Mouse (Mus musculus) left cerebral cortex, postnatal 25 days (tissue): Measurements from ENCODE around the gene Skap2. TPM values are rescaled to one million over a fixed set of nuclear protein-coding genes. Genes with fewer than 3 reads are reported as not detected.

Experiments used
- DNase-seq, 2 experiments: peaks; one replicate each; pipeline ENCODE4 v3.0.0; 2022; ENCODE audit warnings: low spot score in 2 of 2, mixed read lengths in 1 of 2
- intact Hi-C: fragments of 180-260 bp; cut with DNase I; formaldehyde crosslinking; loops from one replicate; pipeline ENCODE4 v1.15.1; 2025
- total RNA-seq, 2 experiments: library from RNA; stranded (reverse); gene quantifications; 2 replicates each; pipeline ENCODE4 v1.2.3; 2021

The Skap2 gene
- total RNA-seq = 10 to 100 TPM in 1 of 2 experiments, 1 to 10 TPM in 1; 9.1 to 10.8 TPM

GRCm38 (mm10) chr6:52012409-52013244, at the start of gene Skap2:
TSS of gene Skap2 (minus strand) at chr6:52012549.
- intact Hi-C loops = loop anchor here (5.0 kb wide), 1 partner anchor 140 kb away; no protein-coding TSS in a partner anchor
- peak; percentile 97 to 99 for DNase-seq

- no peak for DNase-seq
- intact Hi-C loops = no loop called here
Observed at GRCm38 (mm10) chr6:52058899-52059448, 46.6 kb upstream of the Skap2 start.

DNA sequence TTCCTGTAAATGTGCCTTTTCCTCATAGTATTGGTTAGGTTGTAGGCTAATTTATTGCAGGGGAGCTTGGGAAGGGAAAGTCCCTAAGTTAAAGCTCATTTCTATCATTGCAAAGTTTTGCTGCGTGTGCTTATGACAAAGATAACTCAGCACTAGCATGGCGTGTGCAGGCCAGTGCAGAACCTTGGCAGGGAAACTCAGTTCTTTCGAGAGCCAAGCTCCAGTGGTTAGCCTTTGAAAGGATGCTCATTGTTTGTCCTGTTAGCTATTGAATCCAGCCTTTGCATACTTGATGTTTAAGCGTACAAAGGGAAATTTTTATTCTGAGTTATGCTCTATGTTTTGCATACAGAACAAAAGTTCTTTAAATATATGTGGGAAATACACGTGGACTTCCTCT, 45.8 kb upstream of the Skap2 start:
- intact Hi-C loops = no loop called here
- no peak for DNase-seq

GRCm38 (mm10) chr6:52053567-52054561, 41.5 kb upstream of the Skap2 start:
- intact Hi-C loops = no loop called here
- no peak for DNase-seq

GRCm38 (mm10) chr6:52050062-52050461, 37.7 kb upstream of the Skap2 start:
- intact Hi-C loops = no loop called here
- no peak for DNase-seq

DNA sequence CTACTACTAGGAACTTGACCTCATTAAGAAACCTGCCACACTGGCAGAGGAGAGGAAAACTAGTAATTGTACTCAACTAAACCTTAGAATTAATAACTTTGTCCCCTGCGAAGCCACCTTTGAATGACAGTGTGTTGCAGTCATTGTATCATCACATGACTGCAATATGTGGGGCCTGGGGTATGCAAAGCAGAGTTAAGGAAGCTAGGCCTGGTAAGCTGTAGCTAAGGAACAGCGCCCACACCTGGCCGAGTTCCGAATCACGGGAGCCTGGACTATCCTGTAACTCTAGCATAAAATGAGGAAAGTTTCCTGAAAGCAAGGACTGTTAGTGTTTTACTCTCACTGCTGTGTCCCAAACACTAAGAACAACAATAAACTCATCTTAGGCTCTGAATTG, 33.2 kb upstream of the Skap2 start:
- intact Hi-C loops = no loop called here
- DNase-seq = no peak

GRCm38 (mm10) chr6:52036077-52036476, 23.7 kb upstream of the Skap2 start:
- DNase-seq = no peak
- intact Hi-C loops = no loop called here

DNA sequence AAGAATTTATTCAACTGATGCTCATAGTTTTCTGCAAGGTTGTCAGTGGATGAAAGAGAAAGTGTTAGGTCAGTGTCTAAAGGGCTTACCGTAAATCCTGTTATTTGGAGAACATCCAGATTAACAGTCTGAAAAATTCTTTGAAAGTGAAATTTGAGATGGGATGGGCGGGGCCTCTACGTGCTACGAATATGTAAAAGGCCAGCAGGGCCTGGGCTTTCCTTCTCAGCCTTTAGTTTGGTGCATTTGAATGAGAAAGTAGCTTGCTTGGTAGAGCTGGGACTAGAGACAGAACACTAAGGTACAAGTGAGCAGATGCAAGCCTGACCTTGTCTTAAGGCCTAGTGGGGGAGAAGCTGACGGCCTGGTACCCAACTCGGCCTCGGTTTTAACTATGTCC, 18.8 kb upstream of the Skap2 start:
- intact Hi-C loops = no loop called here
- DNase-seq = no peak

GRCm38 (mm10) chr6:52028131-52028530, 15.8 kb upstream of the Skap2 start:
- intact Hi-C loops = no loop called here
- no peak for DNase-seq

DNA sequence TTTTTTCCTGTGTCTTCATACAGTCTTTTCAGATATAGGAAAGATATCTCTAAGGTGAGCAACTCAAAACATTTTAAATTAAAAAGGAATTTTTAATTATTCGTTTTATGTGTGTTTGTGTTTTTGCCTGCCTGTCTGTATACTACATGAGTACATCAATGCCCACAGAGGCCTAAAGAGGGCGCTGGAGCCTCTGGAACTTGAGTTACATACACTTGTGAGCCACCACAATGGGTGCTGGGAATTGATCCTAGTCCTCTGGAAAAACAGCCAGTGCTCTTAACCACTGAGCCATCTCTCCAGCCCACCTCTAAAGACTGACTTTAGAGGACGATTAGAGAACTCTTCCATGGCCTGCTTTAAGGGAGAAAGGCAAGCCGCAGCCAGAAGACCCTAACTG, 14.8 kb upstream of the Skap2 start:
- no peak for DNase-seq
- intact Hi-C loops = no loop called here

DNA sequence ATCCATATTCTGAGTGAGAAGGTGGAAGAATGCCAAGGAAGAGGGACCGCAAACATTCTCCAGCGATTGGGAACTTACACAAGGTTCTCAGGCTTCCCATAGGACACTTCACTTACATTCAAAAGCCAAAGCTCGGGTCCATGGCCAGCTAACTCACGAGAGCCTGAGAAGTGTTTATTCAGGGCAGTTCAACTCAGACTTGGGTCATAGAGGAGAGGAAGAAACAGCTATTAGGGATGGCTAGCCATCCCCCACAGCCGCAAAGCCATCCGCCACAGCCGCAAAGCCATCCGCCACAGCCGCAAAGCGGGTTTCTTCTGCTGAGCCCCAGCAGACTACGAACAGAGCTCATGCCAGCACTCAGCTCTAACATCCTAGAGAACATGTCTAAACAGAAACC, 13.9 kb upstream of the Skap2 start:
- DNase-seq = no peak
- intact Hi-C loops = no loop called here

- no peak for DNase-seq
- intact Hi-C loops = no loop called here
Observed at GRCm38 (mm10) chr6:52024730-52025129, 12.4 kb upstream of the Skap2 start.

DNA sequence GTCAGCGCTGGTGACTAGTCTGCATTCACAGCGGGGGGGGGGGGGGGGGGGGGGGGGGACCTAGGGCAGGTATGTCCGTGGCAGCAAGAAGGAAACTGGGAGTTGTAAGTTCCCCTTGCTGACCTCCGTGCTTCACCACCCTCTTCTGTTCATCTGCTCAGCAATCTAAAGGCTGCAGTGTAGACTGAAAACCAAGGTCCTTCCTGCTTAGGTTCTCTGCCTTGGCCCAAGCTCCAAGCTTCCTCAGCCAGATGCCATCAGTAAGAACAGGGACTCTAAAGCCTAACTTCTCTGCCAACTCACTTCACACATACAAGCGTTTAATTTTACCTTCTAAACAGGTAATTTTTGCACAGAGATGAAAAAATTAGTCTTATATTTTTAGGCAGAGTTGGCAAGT, 10.0 kb upstream of the Skap2 start:
- DNase-seq = no peak
- intact Hi-C loops = no loop called here

- no peak for DNase-seq
- intact Hi-C loops = no loop called here
Observed at GRCm38 (mm10) chr6:52020276-52020675, 7.9 kb upstream of the Skap2 start.

DNA sequence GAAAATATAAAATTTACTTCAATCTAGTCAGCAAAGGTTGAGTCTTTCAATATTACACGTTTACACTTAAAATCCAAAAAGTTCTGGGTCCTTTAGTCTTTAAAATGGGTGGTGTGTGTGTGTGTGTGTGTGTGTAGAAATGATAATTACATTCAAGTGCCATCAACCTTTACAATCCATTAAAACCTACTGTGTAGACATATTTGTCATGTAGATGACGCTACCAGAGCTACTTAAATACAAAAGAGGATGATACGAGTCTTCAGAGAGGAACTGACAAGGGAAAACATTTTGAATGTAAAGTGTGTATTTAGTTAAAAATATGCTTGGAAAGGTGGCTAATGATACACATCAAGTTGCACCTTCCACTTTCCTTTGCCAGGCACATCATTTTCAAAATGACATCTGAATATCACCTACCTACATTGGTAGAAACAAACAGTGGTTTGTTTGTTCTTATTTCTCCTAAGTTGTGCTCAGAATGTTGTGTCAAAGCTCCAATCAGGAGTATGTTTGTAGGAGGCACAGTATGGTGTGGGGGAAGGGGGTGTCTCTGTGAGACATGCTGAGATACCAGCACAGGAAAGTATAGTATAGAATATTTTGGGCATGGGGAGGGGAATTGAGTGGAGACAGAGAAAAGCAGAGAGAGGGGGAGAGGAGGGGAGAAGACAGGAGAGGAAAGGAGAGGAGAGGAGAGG, 1.0 kb upstream of the Skap2 start:
- intact Hi-C loops = loop anchor here (5.0 kb wide), 1 partner anchor 141 kb away; no protein-coding TSS in a partner anchor
- DNase-seq = no peak

DNA sequence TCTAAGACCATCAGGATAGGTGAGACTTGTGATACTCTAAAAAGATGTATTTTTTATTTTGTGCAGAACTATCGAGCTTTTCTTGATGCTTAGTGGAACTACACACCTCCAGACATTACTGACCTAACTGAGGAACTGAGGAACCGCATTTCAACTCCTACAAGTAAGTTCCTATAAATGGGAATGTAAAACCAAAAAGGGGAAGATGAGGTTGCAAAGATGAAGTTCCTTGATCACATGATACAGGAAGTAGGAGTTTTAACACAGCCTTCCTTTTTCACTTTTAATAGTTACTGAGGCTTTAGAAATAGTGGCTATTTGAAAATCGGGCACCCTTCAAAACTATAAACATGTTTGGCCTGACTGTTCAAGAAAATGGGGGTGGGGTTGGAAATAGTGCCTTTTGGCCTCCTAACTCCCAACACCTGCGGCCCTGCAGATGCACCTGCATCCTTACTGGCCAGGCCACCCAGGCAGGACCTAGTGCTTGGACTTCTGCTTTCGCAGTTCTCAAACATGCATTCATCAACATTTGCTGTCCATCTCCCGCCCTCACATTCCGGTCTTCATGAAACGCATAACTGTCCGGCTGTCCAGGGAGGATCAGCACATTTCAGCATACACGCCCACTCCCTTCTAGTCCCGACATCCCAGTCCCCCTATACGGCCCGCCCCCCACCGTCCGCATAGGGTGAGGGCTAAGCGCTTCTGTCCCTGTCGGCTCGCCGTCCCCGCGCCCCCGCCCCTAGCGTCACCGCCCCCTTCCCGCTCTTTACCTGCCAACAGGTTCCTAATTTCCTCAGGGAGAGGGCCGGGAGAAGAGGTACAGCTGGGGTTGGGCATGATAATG, 565 bp downstream of the Skap2 start:
- no peak for DNase-seq
- intact Hi-C loops = loop anchor here (5.0 kb wide), 1 partner anchor 139 kb away; no protein-coding TSS in a partner anchor

- intact Hi-C loops = loop anchor here (5.0 to 10.0 kb wide), 5 partner anchors 148 to 425 kb away; partner anchors contain the start of genes Gm28308, Hoxa1 and Hoxa3
- DNase-seq = no peak
Observed at GRCm38 (mm10) chr6:52009385-52009784, 3.0 kb downstream of the Skap2 start.

- intact Hi-C loops = loop anchor here (5.0 to 10.0 kb wide), 5 partner anchors 149 to 424 kb away; partner anchors contain the start of genes Gm28308, Hoxa1 and Hoxa3
- no peak for DNase-seq
Observed at GRCm38 (mm10) chr6:52008757-52009156, 3.6 kb downstream of the Skap2 start.
